Mouse (Mus musculus): ENCODE results near the gene Spg20.

DNA sequence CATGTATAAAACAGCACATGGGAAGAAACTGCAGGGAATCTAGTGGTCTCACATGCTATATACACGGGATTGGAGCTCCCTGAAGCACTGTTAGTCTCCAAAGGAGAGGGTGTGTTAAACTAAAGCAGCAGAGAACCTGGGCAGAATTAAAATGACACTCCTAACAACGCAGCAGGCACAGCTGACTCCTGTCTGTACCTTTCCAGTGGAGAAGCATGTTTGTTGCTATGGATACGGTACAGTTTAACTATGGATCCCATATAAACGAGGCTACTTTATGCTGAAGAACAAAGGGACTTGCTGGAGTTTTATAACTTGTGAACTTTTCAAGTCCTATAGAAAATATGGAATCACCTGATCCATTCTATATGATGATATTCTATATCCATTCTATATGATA lies 51.6 kb downstream of the Spg20 start:
- TF ChIP-seq CTCF (IDR thresholded peaks at IDR 0.05; ENCODE audit: extremely low read depth, insufficient read length, insufficient replicate concordance, low read depth, low read length) (no peak), POLR2A (IDR thresholded peaks at IDR 0.05; ENCODE audit: low read depth, low read length) (no peak)

All from small intestine, adult 2 months (tissue).